Mouse (Mus musculus) brown adipose tissue, adult 24 weeks (tissue): Measurements from ENCODE around the gene Ehd4. TPM values are rescaled to one million over a fixed set of nuclear protein-coding genes. Genes with fewer than 3 reads are reported as not detected.
A peak's percentile ranks its signal among the peaks of the same experiment; 100 is the strongest.

Source experiments
- H3K27ac ChIP-seq: fragments of 200-500 bp; replicated peaks from 2 replicates; pipeline ENCODE4 v1.5.1; 2012; ENCODE audit warnings: low read depth, mild to moderate bottlenecking, low read length
- H3K4me1 ChIP-seq: fragments of 200-500 bp; 2 replicates; pipeline ENCODE4 v1.6.1; 2012; ENCODE audit warnings: low read length, mixed read lengths; ENCODE audit not compliant: control insufficient read depth, insufficient read depth, insufficient read length
- H3K4me3 ChIP-seq: fragments of 200-500 bp; 2 replicates; pipeline ENCODE4 v1.5.1; 2012; ENCODE audit warnings: low read depth, mild to moderate bottlenecking, low read length, moderate library complexity; ENCODE audit not compliant: insufficient read depth
- polyA plus RNA-seq: library from polyadenylated mRNA; stranded (reverse); fragments of >200 nt; gene quantifications from 2 replicates; pipeline ENCODE4 v1.2.4, GENCODE M21; 2012; ENCODE audit not compliant: missing spikeins, insufficient read depth, insufficient read length

Ehd4 gene
- polyA plus RNA-seq, 1 experiment: 11.7 TPM

GRCm38 (mm10) chr2:120090979-120091378 is 63.4 kb downstream of the Ehd4 start:
- H3K4me3 ChIP-seq: no peak overlapping the region
- H3K27ac ChIP-seq: no peak overlapping the region
- H3K4me1 ChIP-seq: no peaks in the 10 kb centered on the region

DNA sequence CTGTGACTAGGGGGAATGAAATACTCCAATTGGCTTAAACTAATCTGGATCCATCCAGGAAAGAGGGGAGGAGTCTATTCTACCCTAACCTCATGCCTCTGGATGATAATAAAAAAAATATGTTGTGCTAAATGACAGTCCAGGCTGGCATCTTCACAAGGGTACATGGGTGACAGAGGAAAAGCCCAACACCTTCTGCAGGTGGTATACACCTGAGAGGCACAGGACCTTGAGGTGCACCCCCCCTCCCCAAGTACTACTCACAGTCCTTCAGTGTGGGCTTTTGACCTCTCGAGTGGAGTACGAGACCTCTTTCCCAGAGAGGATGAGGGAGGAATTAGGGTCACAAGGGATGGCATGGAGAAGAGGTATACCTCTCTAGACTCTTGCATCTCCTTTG is 66.5 kb downstream of the Ehd4 start:
- no peak overlapping the region for H3K27ac ChIP-seq
- H3K4me1 ChIP-seq: no peaks in the 10 kb centered on the region
- no peak overlapping the region for H3K4me3 ChIP-seq

GRCm38 (mm10) chr2:120087391-120087790 is 67.0 kb downstream of the Ehd4 start:
- H3K27ac ChIP-seq: no peak overlapping the region

GRCm38 (mm10) chr2:120086038-120086437 is 68.4 kb downstream of the Ehd4 start:
- H3K4me1 ChIP-seq: no peaks in the 10 kb centered on the region
- no peak overlapping the region for H3K4me3 ChIP-seq
- H3K27ac ChIP-seq: no peak overlapping the region

More at GRCm38 (mm10) chr2:120087391-120087790, 67.0 kb downstream of the Ehd4 start:
- Histone ChIP-seq H3K4me1 (no peaks in the 10 kb centered on the region), H3K4me3 (no peak overlapping the region)

DNA sequence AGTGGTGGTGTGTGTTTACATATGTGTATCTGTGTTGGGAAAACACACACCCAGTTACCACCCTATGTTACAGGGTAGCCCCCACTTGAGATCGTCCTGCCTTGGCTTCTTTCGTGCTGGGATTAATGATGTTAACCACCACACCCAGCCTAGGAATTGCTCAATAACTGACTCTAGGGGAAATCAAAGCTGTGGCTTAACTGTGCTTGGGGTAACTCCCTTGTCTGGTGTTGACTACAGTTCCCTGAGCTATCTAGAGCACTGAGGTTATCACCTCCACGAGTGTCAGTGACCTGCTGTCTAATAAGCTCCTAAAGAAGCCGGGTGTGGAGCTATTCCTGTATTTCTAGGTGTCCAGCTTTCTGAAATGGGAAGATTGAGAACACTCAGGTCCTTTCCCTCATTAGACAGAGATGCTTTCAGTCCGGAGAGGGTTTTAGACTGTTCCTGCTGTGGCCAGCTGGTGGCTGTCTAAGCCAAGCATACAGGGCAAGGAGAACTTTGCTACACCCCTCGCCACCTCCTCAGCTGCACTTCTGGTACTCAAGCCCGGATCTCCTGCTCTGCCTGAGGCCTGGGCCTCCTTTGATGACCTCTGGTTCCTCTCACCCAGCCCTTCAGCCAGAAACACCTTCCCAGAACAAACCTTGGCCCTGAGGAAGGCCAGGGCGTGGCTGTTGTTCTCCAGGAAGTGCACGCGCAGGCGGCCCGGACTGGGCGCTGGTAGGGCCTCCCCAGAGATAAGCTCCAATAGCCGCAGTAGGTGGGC is 69.6 kb downstream of the Ehd4 start:
- H3K4me1 ChIP-seq: no peaks in the 10 kb centered on the region
- H3K27ac ChIP-seq: no peak overlapping the region
- no peak overlapping the region for H3K4me3 ChIP-seq

DNA sequence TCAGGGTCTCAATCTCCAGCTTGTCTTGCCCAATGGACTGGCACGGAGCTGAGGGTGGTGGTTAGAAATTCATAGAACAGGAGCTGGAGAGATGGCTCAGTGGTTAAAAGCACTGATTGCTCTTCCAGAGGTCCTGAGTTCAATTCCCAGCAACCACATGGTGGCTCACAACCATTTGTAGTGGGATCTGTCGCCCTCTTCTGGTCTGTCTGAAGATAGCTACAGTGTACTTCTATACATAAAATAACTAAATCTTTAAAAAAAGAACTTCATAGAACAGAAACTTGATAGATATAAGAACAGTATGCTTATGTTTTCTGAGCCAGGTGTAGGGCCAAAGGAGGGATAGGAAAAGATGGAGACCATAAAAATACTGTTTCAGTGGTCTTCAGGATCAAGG is 72.0 kb downstream of the Ehd4 start:
- Histone ChIP-seq H3K27ac (no peak overlapping the region), H3K4me3 (no peak overlapping the region), H3K4me1 (no peaks in the 10 kb centered on the region)

DNA sequence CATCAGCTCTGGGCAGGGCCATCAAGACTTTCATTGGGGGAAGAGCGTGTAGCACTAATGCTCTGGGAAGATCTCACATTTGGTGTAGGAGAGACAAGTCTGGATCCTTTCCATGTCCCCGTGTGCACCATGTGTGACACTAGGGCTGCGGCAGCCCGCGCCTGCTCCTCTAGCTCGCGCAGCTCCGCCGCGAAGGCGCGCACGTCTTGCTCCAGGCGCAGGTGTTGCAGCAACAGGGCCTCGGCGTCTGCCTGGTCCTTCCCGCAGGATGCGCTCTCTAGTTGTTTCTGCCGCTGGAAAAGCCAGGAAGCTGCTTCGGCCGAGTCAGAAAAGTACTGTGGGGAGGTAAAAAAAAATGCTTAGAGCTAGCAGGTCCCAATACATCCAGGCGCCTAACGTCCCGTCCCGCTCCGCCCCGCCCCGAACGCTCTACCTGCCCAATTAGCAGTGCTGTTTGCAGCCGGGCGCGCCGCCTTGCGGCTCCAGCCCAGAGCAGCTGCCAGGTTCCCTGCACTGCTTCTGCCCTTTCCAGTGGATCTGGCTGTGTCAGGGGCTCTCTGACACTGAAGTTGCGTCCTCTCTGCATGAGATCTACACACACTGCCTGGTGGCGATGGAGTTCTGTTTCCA is 78.2 kb downstream of the Ehd4 start:
- Histone ChIP-seq H3K4me3 (no peak overlapping the region), H3K4me1 (peaks cover 9% of the 10 kb centered on the region), H3K27ac (no peak overlapping the region)

- Histone ChIP-seq H3K4me3 (no peak overlapping the region), H3K27ac (no peak overlapping the region), H3K4me1 (peaks cover 9% of the 10 kb centered on the region)
These were observed 80.3 kb downstream of the Ehd4 start for GRCm38 (mm10) chr2:120074096-120074495.

DNA sequence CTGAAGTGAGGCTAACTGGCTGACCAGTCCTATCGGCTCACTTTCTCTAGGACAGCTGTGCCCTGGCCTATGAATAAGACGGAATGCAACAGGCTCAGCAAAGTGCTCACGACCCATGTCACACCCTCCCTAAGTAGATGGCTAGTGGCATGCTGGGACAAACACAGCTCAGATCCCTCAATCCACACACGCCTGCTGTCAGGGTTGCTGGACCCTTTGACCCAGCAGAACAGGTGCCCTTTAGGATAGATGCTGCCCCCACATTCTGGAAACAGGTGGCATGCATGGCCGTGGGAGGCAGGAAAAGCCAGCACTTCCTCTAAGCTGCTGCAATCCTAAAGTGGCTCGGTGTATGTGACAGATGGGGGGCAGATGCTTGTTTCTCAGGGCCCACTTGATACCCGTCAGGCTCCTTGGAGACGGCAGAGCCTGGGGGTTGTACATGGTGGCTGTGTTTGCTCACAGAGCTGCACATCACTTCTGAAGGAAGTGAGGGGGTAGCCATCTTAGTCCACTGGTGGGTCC is 84.9 kb downstream of the Ehd4 start:
- Histone ChIP-seq H3K4me1 (peaks cover 9% of the 10 kb centered on the region), H3K27ac (no peak overlapping the region)

GRCm38 (mm10) chr2:120068555-120069465 is 85.6 kb downstream of the Ehd4 start:
- H3K4me1 ChIP-seq: peaks cover 9% of the 10 kb centered on the region
- H3K27ac ChIP-seq: no peak overlapping the region
- no peak overlapping the region for H3K4me3 ChIP-seq

More for the DNA sequence above, 84.9 kb downstream of the Ehd4 start:
- H3K4me3 ChIP-seq: no peak overlapping the region

- Histone ChIP-seq H3K4me1 (peaks cover under 1% of the 10 kb centered on the region; the same call in 1 of the 2 replicates), H3K27ac (no peak overlapping the region), H3K4me3 (no peak overlapping the region)
These were observed 88.2 kb downstream of the Ehd4 start for GRCm38 (mm10) chr2:120066224-120066623.

- no peak overlapping the region for H3K27ac ChIP-seq
- H3K4me3 ChIP-seq: no peak overlapping the region
- H3K4me1 ChIP-seq: peaks cover 6% of the 10 kb centered on the region; the same call in 1 of the 2 replicates
These were observed 89.2 kb downstream of the Ehd4 start for GRCm38 (mm10) chr2:120065243-120065642.

DNA sequence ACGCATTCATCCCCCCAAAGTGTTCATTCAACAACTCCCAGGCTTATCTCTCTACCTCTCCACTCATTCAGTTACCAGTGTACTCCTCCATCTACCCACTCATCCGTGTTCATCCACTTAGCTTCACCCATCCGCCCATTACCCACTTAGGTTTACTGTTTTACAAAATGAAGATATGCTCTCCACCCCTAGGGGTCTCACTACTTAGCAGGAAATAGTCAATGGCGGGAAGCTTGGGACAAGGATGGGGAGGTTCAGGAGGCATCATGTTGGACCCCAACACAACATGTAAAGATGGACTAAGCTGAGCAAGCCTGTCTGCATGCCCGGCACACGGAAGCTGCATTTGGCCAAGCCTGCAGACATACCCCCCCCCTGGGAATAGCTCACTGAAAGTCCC is 89.8 kb downstream of the Ehd4 start:
- H3K4me3 ChIP-seq: no peak overlapping the region
- peaks cover 11% of the 10 kb centered on the region for H3K4me1 ChIP-seq
- no peak overlapping the region for H3K27ac ChIP-seq

DNA sequence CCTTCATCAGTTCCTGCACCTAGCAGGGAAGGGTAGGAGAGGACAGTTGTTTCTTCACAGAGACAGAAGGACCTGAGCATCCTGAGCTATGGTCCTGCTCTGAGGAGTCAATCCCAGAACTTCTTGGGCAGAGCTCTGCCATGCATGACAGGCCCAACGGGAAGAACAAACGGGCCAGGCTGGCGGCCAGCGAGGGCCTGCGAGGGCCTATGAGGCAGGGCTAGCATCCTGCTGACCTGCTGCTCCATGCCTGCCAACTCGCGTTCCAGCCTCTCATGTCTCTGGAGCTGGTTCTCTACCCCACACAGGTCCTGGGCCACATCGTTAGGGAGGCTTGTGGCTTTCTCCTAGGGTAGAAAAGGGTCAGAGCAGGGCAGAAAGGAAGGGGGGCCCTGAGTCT is 92.2 kb downstream of the Ehd4 start:
- no peak overlapping the region for H3K4me3 ChIP-seq
- no peak overlapping the region for H3K27ac ChIP-seq
- H3K4me1 ChIP-seq: peaks cover 24% of the 10 kb centered on the region

DNA sequence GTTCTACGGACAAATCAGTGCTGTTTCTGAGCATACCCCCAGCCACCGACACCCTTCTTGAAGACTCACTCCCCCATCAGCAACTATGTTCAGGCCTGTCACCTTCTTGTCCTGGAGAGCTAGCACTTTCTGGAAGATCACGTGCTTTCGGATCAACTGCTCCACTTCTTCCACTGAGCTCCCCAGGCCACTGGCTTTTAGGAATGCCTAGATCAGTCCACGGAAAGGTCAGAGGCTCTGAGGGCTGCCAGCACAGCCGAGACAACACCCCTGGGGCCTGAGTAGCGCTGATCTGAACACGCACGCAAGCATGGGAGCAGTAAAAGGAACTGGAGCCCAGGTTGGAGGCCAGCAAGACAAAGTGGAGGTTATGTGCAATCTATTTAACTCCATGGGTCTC is 93.8 kb downstream of the Ehd4 start:
- Histone ChIP-seq H3K27ac (peak overlapping the region; percentile 75), H3K4me1 (peaks cover 34% of the 10 kb centered on the region), H3K4me3 (no peak overlapping the region)
